Mouse (Mus musculus) embryonic facial prominence, embryonic 11.5 days (tissue): ENCODE measurements around the gene Iqschfp. TPM values are rescaled to one million over a fixed set of nuclear protein-coding genes. Genes with fewer than 3 reads are reported as not detected.

Experiments
- ATAC-seq: fragments of 200-750 bp; cut with Nextera tagmentation; replicated peaks from 2 replicates; pipeline ENCODE4 v1.8.0; 2017; ENCODE audit warnings: low read depth; ENCODE audit not compliant: insufficient number of reproducible peaks, low FRiP score, low TSS enrichment
- DNase-seq: peaks from one replicate; pipeline ENCODE4 v3.0.0-alpha.2; 2015; ENCODE audit warnings: low spot score
- H3K27ac ChIP-seq: fragments of 300-500 bp; sonication (generic); replicated peaks from 2 replicates; pipeline ENCODE4 v1.5.1; 2014; ENCODE audit warnings: mild to moderate bottlenecking, low read depth, low read length, control low read depth
- H3K27me3 ChIP-seq: fragments of 300-500 bp; sonication (generic); 2 replicates; pipeline ENCODE4 v1.6.1; 2014; ENCODE audit warnings: mild to moderate bottlenecking, low read length, moderate library complexity, mixed read lengths; ENCODE audit not compliant: control insufficient read depth, insufficient read depth
- H3K36me3 ChIP-seq: fragments of 300-500 bp; sonication (generic); replicated peaks from 2 replicates; pipeline ENCODE4 v1.6.1; 2014; ENCODE audit warnings: low read depth, mild to moderate bottlenecking, low read length, moderate library complexity, mixed read lengths; ENCODE audit not compliant: control insufficient read depth, insufficient read depth
- H3K4me1 ChIP-seq: fragments of 300-500 bp; sonication (generic); 2 replicates; pipeline ENCODE4 v1.6.1; 2014; ENCODE audit warnings: low read length, mixed read lengths; ENCODE audit not compliant: control insufficient read depth, insufficient read depth
- H3K4me2 ChIP-seq: fragments of 300-500 bp; sonication (generic); 2 replicates; pipeline ENCODE4 v1.6.1; 2014; ENCODE audit warnings: low read depth, mild to moderate bottlenecking, control low read depth, low read length, moderate library complexity
- H3K4me3 ChIP-seq: fragments of 300-500 bp; sonication (generic); 2 replicates; pipeline ENCODE4 v1.5.1; 2014; ENCODE audit warnings: low read depth, low read length, control low read depth
- H3K9ac ChIP-seq: fragments of 300-500 bp; sonication (generic); replicated peaks from 2 replicates; pipeline ENCODE4 v1.6.1; 2014; ENCODE audit warnings: mild to moderate bottlenecking, control low read depth, low read length
- H3K9me3 ChIP-seq: fragments of 300-500 bp; sonication (generic); replicated peaks from 2 replicates; pipeline ENCODE4 v1.6.1; 2016; ENCODE audit warnings: mild to moderate bottlenecking, low read length, inconsistent platforms, mixed read lengths; ENCODE audit not compliant: control insufficient read depth
- WGBS: fragments of 180-500 bp; shearing (Covaris S2); extraction: QIAGEN DNeasy Blood & Tissue Kit; methylation state at CpG from one replicate; pipeline ENCODE4 v1.1.7; 2014; 5-methylcytosine and 5-hydroxymethylcytosine counted together
- polyA plus RNA-seq: library from polyadenylated mRNA; unstranded; fragments of >200 nt; fragmentation: Nextera tagmentation; extraction: Ambion mirVana; gene quantifications from 2 replicates; pipeline ENCODE4 v1.2.1, GENCODE M21; 2014

The Iqschfp gene
- polyA plus RNA-seq, 1 experiment from 2014 or later, result 0.87 TPM

- no peak for ATAC-seq
- Histone ChIP-seq H3K4me2 (no peak overlapping the region), H3K27me3 (no peaks in the 10 kb centered on the region), H3K27ac (no peak overlapping the region), H3K9ac (no peak overlapping the region), H3K36me3 (no peaks in the 10 kb centered on the region), H3K4me1 (no peaks in the 10 kb centered on the region), H3K4me3 (no peak overlapping the region), H3K9me3 (no peaks in the 10 kb centered on the region)
- WGBS, result 56% methylated on average over 23 of the region's 23 CpGs
- peak; percentile 87 for DNase-seq
Measured at GRCm38 (mm10) chr3:68056373-68057275, 164.6 kb downstream of the Iqschfp start.

GRCm38 (mm10) chr3:68059162-68059800, 167.2 kb downstream of the Iqschfp start:
- WGBS, result 43% methylated on average over 2 of the region's 2 CpGs
- H3K4me2 ChIP-seq, result no peak overlapping the region
- H3K27me3 ChIP-seq, result no peaks in the 10 kb centered on the region
- DNase-seq (peak; percentile 53), ATAC-seq (no peak)
- H3K9ac ChIP-seq, result no peak overlapping the region
- no peaks in the 10 kb centered on the region for H3K36me3 ChIP-seq
- no peak overlapping the region for H3K27ac ChIP-seq
- no peaks in the 10 kb centered on the region for H3K4me1 ChIP-seq
- no peaks in the 10 kb centered on the region for H3K9me3 ChIP-seq
- no peak overlapping the region for H3K4me3 ChIP-seq

- Histone ChIP-seq H3K27me3 (no peaks in the 10 kb centered on the region), H3K27ac (no peak within 1 kb of the TSS), H3K4me3 (no peak within 1 kb of the TSS), H3K4me2 (no peak within 1 kb of the TSS), H3K36me3 (no peaks in the 10 kb centered on the region), H3K9me3 (no peaks in the 10 kb centered on the region), H3K4me1 (no peaks in the 10 kb centered on the region), H3K9ac (no peak within 1 kb of the TSS)
- ATAC-seq, result no peak
- peak; percentile 86 for DNase-seq
- 33% methylated on average over 12 of the region's 12 CpGs for WGBS
Measured at GRCm38 (mm10) chr3:68064731-68065130, 172.7 kb downstream of the Iqschfp start, which contains the start of gene Schip1. Schip1 (plus strand) TSS chr3:68064802.

GRCm38 (mm10) chr3:68071395-68072386, 179.7 kb downstream of the Iqschfp start:
- no peak overlapping the region for H3K4me2 ChIP-seq
- no peaks in the 10 kb centered on the region for H3K4me1 ChIP-seq
- no peak overlapping the region for H3K4me3 ChIP-seq
- DNase-seq (no peak), ATAC-seq (no peak)
- 85% methylated on average over 9 of the region's 9 CpGs for WGBS
- H3K9me3 ChIP-seq, result no peaks in the 10 kb centered on the region
- no peak overlapping the region for H3K27ac ChIP-seq
- no peaks in the 10 kb centered on the region for H3K27me3 ChIP-seq
- no peak overlapping the region for H3K9ac ChIP-seq
- no peaks in the 10 kb centered on the region for H3K36me3 ChIP-seq

GRCm38 (mm10) chr3:68077406-68077805, 185.4 kb downstream of the Iqschfp start:
- no peaks in the 10 kb centered on the region for H3K27me3 ChIP-seq
- H3K36me3 ChIP-seq, result no peaks in the 10 kb centered on the region
- no peak for DNase-seq
- H3K27ac ChIP-seq, result no peak overlapping the region
- no peak overlapping the region for H3K9ac ChIP-seq
- H3K4me3 ChIP-seq, result no peak overlapping the region
- no peaks in the 10 kb centered on the region for H3K4me1 ChIP-seq
- no peaks in the 10 kb centered on the region for H3K9me3 ChIP-seq
- 84% methylated on average over 4 of the region's 4 CpGs for WGBS
- no peak for ATAC-seq
- H3K4me2 ChIP-seq, result no peak overlapping the region

- ATAC-seq, result no peak
- 82% methylated on average over 2 of the region's 2 CpGs for WGBS
- Histone ChIP-seq H3K4me2 (no peak overlapping the region), H3K27me3 (no peaks in the 10 kb centered on the region), H3K9ac (no peak overlapping the region), H3K9me3 (no peaks in the 10 kb centered on the region), H3K4me3 (no peak overlapping the region), H3K27ac (no peak overlapping the region), H3K36me3 (no peaks in the 10 kb centered on the region), H3K4me1 (no peaks in the 10 kb centered on the region)
- no peak for DNase-seq
Measured at GRCm38 (mm10) chr3:68085024-68085423, 193.0 kb downstream of the Iqschfp start.

GRCm38 (mm10) chr3:68092108-68092507, 200.1 kb downstream of the Iqschfp start:
- Histone ChIP-seq H3K4me3 (no peak overlapping the region), H3K9ac (no peak overlapping the region), H3K4me1 (no peaks in the 10 kb centered on the region), H3K4me2 (no peak overlapping the region), H3K36me3 (no peaks in the 10 kb centered on the region), H3K27me3 (no peaks in the 10 kb centered on the region), H3K27ac (no peak overlapping the region), H3K9me3 (no peaks in the 10 kb centered on the region)
- WGBS, result 80% methylated on average over 4 of the region's 4 CpGs
- no peak for ATAC-seq
- DNase-seq, result no peak
